ENCODE assay signal across 12 mouse cellular contexts in the genomic region with DNA sequence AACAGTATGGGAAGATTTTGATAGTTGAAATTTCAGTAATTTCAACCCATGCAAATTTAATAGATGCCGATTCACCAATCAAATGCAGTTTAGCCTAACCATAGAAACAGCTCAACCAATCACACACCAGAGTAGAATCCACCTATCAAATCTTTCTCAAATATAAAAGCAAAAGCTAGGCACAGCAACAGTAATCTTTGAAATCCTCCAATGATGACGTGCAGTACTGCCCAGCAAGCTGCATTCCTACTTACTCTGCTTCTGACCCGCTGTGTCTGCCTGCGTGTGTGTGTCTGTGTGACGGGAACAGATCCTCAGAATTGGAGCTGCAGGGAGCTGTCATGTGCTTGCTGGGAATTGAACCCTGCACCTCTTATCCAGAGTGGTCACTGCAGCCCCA. TPM values are rescaled to one million over a fixed set of nuclear protein-coding genes. Genes with fewer than 3 reads are reported as not detected.
DNase-seq lines count a peak whose midpoint lies in the region; ATAC-seq lines count a peak whose summit lies in the region.
"Had no signal": no experiment of that assay in that cellular context is flagged by ENCODE, and none has a peak within 500 bp of the region (broad histone marks: within the 10 kb centered on the region; RNA-seq: fewer than 3 reads in every experiment).

No protein-coding gene starts in this region.

- H3K4me3 ChIP-seq in forebrain, embryonic 14.5 days (ENCODE audit: low read depth, low read length), result no peak overlapping the region
- no peak overlapping the region for H3K4me3 ChIP-seq in forebrain, embryonic 10.5 days
- peak overlapping the region; percentile 26; the same call in 1 of the 2 replicates for H3K4me3 ChIP-seq in liver, embryonic 12.5 days
- no peak overlapping the region for H3K4me3 ChIP-seq in liver, embryonic 11.5 days (ENCODE audit: low read depth, low read length)
- peak overlapping the region; percentile 11; the same call in 1 of the 2 replicates for H3K4me3 ChIP-seq in limb, embryonic 13.5 days

- H3K36me3 ChIP-seq in forebrain, embryonic 14.5 days (ENCODE audit: control insufficient read depth, insufficient read depth, low read length), result peaks cover 69% of the 10 kb centered on the region
- peaks cover 76% of the 10 kb centered on the region for H3K36me3 ChIP-seq in forebrain, embryonic 10.5 days (replicated peaks)
- H3K36me3 ChIP-seq in liver, embryonic 12.5 days, result peaks cover 75% of the 10 kb centered on the region
- peaks cover 59% of the 10 kb centered on the region for H3K36me3 ChIP-seq in liver, embryonic 11.5 days (ENCODE audit: control insufficient read depth, insufficient read depth, low read length)
- peaks cover 64% of the 10 kb centered on the region for H3K36me3 ChIP-seq in limb, embryonic 13.5 days

- DNase-seq in forebrain, embryonic 14.5 days (ENCODE audit: low spot score), result no peak
- DNase-seq in forebrain, embryonic 10.5 days (ENCODE audit: extremely low spot score, low spot score), result no peak
- DNase-seq in liver, embryonic 11.5 days (ENCODE audit: low spot score), result no peak
- peak; percentile 11 for DNase-seq in Muller cell, postnatal 12 days (ENCODE audit: inconsistent ontology term)
- no peak for DNase-seq in layer of hippocampus, adult 9-11 months
- DNase-seq: kidney, postnatal 10 days; layer of hippocampus, postnatal 36 days; lung, adult 18-20 months had no signal

- H3K9ac ChIP-seq in forebrain, embryonic 14.5 days (ENCODE audit: low read length), result no peak overlapping the region
- no peak overlapping the region for H3K9ac ChIP-seq in liver, embryonic 12.5 days
- no peak overlapping the region for H3K9ac ChIP-seq in liver, embryonic 11.5 days (ENCODE audit: low read depth, low read length)
- H3K9ac ChIP-seq in limb, embryonic 13.5 days, result no peak overlapping the region

- peak overlapping the region; percentile 12; the same call in 1 of the 2 replicates for H3K4me2 ChIP-seq in forebrain, embryonic 14.5 days (ENCODE audit: low read length)
- H3K4me2 ChIP-seq in liver, embryonic 12.5 days, result peak overlapping the region; percentile 70
- no peak overlapping the region for H3K4me2 ChIP-seq in liver, embryonic 11.5 days
- peak overlapping the region; percentile 15 for H3K4me2 ChIP-seq in limb, embryonic 13.5 days (replicated peaks)
- H3K4me2 ChIP-seq: heart, embryonic 11.5 days had no signal

- no peaks in the 10 kb centered on the region for H3K9me3 ChIP-seq in forebrain, embryonic 14.5 days (replicated peaks; ENCODE audit: control insufficient read depth, low read length)
- H3K9me3 ChIP-seq in forebrain, embryonic 10.5 days, result no peaks in the 10 kb centered on the region
- no peaks in the 10 kb centered on the region for H3K9me3 ChIP-seq in liver, embryonic 12.5 days (replicated peaks)
- H3K9me3 ChIP-seq in liver, embryonic 11.5 days (ENCODE audit: control insufficient read depth, low read length), result no peaks in the 10 kb centered on the region
- H3K9me3 ChIP-seq in limb, embryonic 13.5 days, result no peaks in the 10 kb centered on the region

- ATAC-seq in forebrain, embryonic 14.5 days, result no peak
- ATAC-seq in liver, embryonic 12.5 days, result no peak
- ATAC-seq in liver, embryonic 11.5 days (replicated peaks; ENCODE audit: low FRiP score), result no peak
- no peak for ATAC-seq in limb, embryonic 13.5 days (ENCODE audit: low FRiP score, low read depth)
- ATAC-seq: inflammation-experienced regulatory T-cells, adult 6 months had no signal

- no peaks in the 10 kb centered on the region for H3K27me3 ChIP-seq in forebrain, embryonic 14.5 days (replicated peaks; ENCODE audit: control insufficient read depth, insufficient read depth, low read length)
- H3K27me3 ChIP-seq in forebrain, embryonic 10.5 days (ENCODE audit: poor library complexity, severe bottlenecking), result no peaks in the 10 kb centered on the region
- no peaks in the 10 kb centered on the region for H3K27me3 ChIP-seq in liver, embryonic 12.5 days (replicated peaks)
- H3K27me3 ChIP-seq in liver, embryonic 11.5 days (replicated peaks; ENCODE audit: control insufficient read depth, insufficient read depth, low read length), result no peaks in the 10 kb centered on the region
- no peaks in the 10 kb centered on the region for H3K27me3 ChIP-seq in limb, embryonic 13.5 days

- peaks cover 12% of the 10 kb centered on the region for H3K4me1 ChIP-seq in forebrain, embryonic 14.5 days (ENCODE audit: control insufficient read depth, insufficient read depth, low read length)
- H3K4me1 ChIP-seq in forebrain, embryonic 10.5 days, result peaks cover 21% of the 10 kb centered on the region
- H3K4me1 ChIP-seq in liver, embryonic 12.5 days, result peaks cover 58% of the 10 kb centered on the region
- H3K4me1 ChIP-seq in liver, embryonic 11.5 days (replicated peaks; ENCODE audit: control insufficient read depth, insufficient read depth, low read length), result peaks cover 11% of the 10 kb centered on the region
- H3K4me1 ChIP-seq in limb, embryonic 13.5 days, result peaks cover 33% of the 10 kb centered on the region

- H3K27ac ChIP-seq in forebrain, embryonic 14.5 days (ENCODE audit: low read depth, low read length), result no peak overlapping the region
- H3K27ac ChIP-seq in forebrain, embryonic 10.5 days, result no peak overlapping the region
- H3K27ac ChIP-seq in liver, embryonic 12.5 days, result no peak overlapping the region
- H3K27ac ChIP-seq in liver, embryonic 11.5 days (ENCODE audit: low read depth, low read length), result no peak overlapping the region
- no peak overlapping the region for H3K27ac ChIP-seq in limb, embryonic 13.5 days

- WGBS in forebrain, embryonic 14.5 days, result 87% methylated on average over 5 of the region's 5 CpGs
- 95% methylated on average over 5 of the region's 5 CpGs for WGBS in forebrain, embryonic 10.5 days
- 86% methylated on average over 5 of the region's 5 CpGs for WGBS in liver, embryonic 12.5 days (ENCODE audit: insufficient replicate concordance)
- WGBS in liver, embryonic 11.5 days, result 90% methylated on average over 5 of the region's 5 CpGs
- WGBS in limb, embryonic 13.5 days, result 81% methylated on average over 5 of the region's 5 CpGs

RNA-seq across cellular contexts. Expression of gene H3f3a, which starts 4.9 kb away (rescaled TPM):
- 4,992 and 5,015 TPM in 2 replicates for polyA plus RNA-seq in forebrain, embryonic 14.5 days (2014; fragmentation: Nextera tagmentation; extraction: Ambion mirVana)
- polyA plus RNA-seq in forebrain, embryonic 10.5 days (2016; fragmentation: Nextera tagmentation; extraction: Ambion mirVana), result 2,460 and 2,659 TPM in 2 replicates
- polyA plus RNA-seq in liver, embryonic 12.5 days (2016; fragmentation: Nextera tagmentation; extraction: Ambion mirVana), result 1,997 and 2,057 TPM in 2 replicates
- polyA plus RNA-seq in liver, embryonic 11.5 days (2014; fragmentation: Nextera tagmentation; extraction: Ambion mirVana), result 1,897 and 1,996 TPM in 2 replicates
- 3,132 and 3,199 TPM in 2 replicates for polyA plus RNA-seq in limb, embryonic 13.5 days (2015; fragmentation: Nextera tagmentation; extraction: Ambion mirVana)

RNA-seq across cellular contexts. Expression of gene Sde2, which starts 42.1 kb away (rescaled TPM):
- polyA plus RNA-seq in forebrain, embryonic 14.5 days (2014; fragmentation: Nextera tagmentation; extraction: Ambion mirVana), result 22.7 and 25.5 TPM in 2 replicates
- polyA plus RNA-seq in forebrain, embryonic 10.5 days (2016; fragmentation: Nextera tagmentation; extraction: Ambion mirVana), result 43.3 and 45.9 TPM in 2 replicates
- 39.2 and 39.4 TPM in 2 replicates for polyA plus RNA-seq in liver, embryonic 12.5 days (2016; fragmentation: Nextera tagmentation; extraction: Ambion mirVana)
- polyA plus RNA-seq in liver, embryonic 11.5 days (2014; fragmentation: Nextera tagmentation; extraction: Ambion mirVana), result 49.0 and 49.2 TPM in 2 replicates
- polyA plus RNA-seq in limb, embryonic 13.5 days (2015; fragmentation: Nextera tagmentation; extraction: Ambion mirVana), result 39.3 and 40.7 TPM in 2 replicates

Comparison
In these comparisons a context has a peak if more than half of its experiments do, and no peak if none do; other contexts are left out.
1. H3K4me3 ChIP-seq: peak in liver, embryonic 12.5 days (single experiment) and limb, embryonic 13.5 days (single experiment); none in forebrain, embryonic 14.5 days (single experiment), forebrain, embryonic 10.5 days (single experiment) and liver, embryonic 11.5 days (single experiment).